Mouse (Mus musculus) ES-E14 (cell line): ENCODE data around the gene Car7.

Experiments used
- CHD2 ChIP-seq: IDR thresholded peaks from 2 replicates; pipeline ENCODE4 v1.6.1; 2014; ENCODE audit warnings: mild to moderate bottlenecking, low read depth, low read length, inconsistent platforms
- HCFC1 ChIP-seq: IDR thresholded peaks from 2 replicates; pipeline ENCODE4 v1.6.1; 2012; ENCODE audit warnings: low read length, inconsistent platforms, borderline replicate concordance; ENCODE audit not compliant: insufficient read depth
- MAFK ChIP-seq: IDR thresholded peaks from 2 replicates; pipeline ENCODE4 v1.6.1; 2014; ENCODE audit warnings: mild to moderate bottlenecking, low read depth, low read length, inconsistent platforms; ENCODE audit not compliant: insufficient read depth
- ZC3H11A ChIP-seq: IDR thresholded peaks from 2 replicates; pipeline ENCODE4 v1.6.1; 2012; ENCODE audit warnings: low read depth, mild to moderate bottlenecking, inconsistent platforms, low read length, borderline replicate concordance
- ZNF384 ChIP-seq: IDR thresholded peaks from 2 replicates; pipeline ENCODE4 v1.6.1; 2012; ENCODE audit warnings: low read depth, low read length, inconsistent platforms

DNA sequence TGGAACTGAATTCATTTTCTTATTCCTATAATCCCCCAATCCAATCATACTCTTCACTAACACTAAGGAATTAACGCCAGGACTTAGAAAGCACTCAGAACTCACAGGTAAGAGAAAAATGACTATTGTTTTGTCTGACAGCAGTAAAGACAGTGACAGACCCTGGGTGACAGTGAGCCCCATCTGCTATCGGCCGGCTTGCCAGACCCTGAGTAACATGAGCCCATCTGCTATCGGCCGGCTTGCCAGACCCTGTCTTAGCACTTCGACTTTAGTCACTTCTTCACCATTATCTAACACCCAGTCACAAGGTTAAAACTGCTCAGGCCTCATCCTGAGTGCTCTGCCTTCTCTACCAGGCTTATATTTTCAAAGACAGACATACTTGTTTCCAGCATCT is 4.8 kb upstream of the Car7 start:
- no peak for TF ChIP-seq ZC3H11A
- no peak for TF ChIP-seq CHD2
- no peak for TF ChIP-seq MAFK
- no peak for TF ChIP-seq ZNF384
- no peak for TF ChIP-seq HCFC1
